Comparison of ENCODE assay signal across 10 mouse cellular contexts in the genomic region with DNA sequence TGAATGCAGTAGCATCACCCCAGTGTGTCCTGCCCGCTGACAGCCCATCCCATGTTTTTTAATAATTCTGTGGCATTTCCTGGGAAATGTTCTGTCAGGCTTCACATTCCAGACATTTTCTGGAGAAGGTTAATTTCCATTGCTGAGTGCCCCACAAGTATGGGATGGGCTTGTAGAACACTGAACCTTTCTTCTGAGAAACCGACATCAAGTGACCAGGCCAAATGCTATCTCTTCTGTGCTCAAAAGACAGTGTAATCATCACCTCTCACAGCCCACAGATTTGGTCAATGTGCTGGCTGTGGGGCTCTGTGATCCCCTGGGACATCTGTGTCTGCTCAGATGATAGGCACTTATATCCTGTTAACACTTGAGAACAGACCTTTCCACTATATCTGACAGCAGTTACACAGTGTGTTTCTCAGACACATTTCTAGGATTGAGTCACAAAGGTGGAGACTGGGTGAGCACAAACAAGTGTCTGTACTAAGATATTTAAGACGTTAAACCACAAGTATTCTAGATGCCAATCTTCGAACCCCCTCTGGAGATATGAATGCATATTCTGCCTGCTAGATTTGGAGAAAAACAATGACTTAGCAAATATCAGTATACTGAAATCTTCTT.
A peak's percentile ranks its signal among the peaks of the same experiment; 100 is the strongest.
DNase-seq lines count a peak whose midpoint lies in the region; ATAC-seq and TF ChIP-seq lines count a peak whose summit lies in the region.
"Had no signal": no experiment of that assay in that cellular context is flagged by ENCODE, and none has a peak within 500 bp of the region (broad histone marks: within the 10 kb centered on the region; RNA-seq: fewer than 3 reads in every experiment).

No protein-coding gene starts in this region.

- no peak for TF ChIP-seq CTCF in liver, embryonic 14.5 days (IDR thresholded peaks at IDR 0.05; ENCODE audit: low read depth)

- no peaks in the 10 kb centered on the region for H3K9me3 ChIP-seq in heart, embryonic 13.5 days
- no peaks in the 10 kb centered on the region for H3K9me3 ChIP-seq in liver, embryonic 14.5 days (ENCODE audit: control insufficient read depth, low read length)

- peak; percentile 98 for TF ChIP-seq EP300 in liver, embryonic 14.5 days (IDR thresholded peaks at IDR 0.05; ENCODE audit: low read depth)

- no peak overlapping the region for H3K4me3 ChIP-seq in heart, embryonic 13.5 days
- H3K4me3 ChIP-seq in liver, embryonic 14.5 days (ENCODE audit: insufficient read depth in 1 of 2, low read depth in 2 of 2, low read length in 2 of 2) = no peak overlapping the region

- 22% methylated on average over 4 of the region's 4 CpGs for WGBS in heart, embryonic 13.5 days
- WGBS in liver, embryonic 14.5 days (ENCODE audit: insufficient replicate concordance) = 23% methylated on average over 4 of the region's 4 CpGs

- no peak for DNase-seq in heart, postnatal 36 days
- peak; percentile 72 for DNase-seq in CD4-positive helper T cell, adult 2 months (ENCODE audit: low read depth, low spot score)
- peak; percentile 91 for DNase-seq in c-Kit-positive CD71-positive TER-119-negative erythroid progenitor cells, embryonic 14.5 days (ENCODE audit: low read depth)
- peak; percentile 81 to 85 (median 84) for DNase-seq in liver, embryonic 14.5 days (ENCODE audit: low read depth in 3 of 3, low spot score in 3 of 3)
- no peak for DNase-seq in left cerebral cortex, adult 8-10 months (ENCODE audit: low spot score in 2 of 2)
- DNase-seq in gastrocnemius, adult 18-20 months (ENCODE audit: low spot score) = no peak
- no peak for DNase-seq in embryo, embryonic 9.5 days (ENCODE audit: extremely low spot score)
- DNase-seq: lung, postnatal 36 days; thymus, adult 18-20 months had no signal

- H3K4me1 ChIP-seq in heart, embryonic 13.5 days = peaks cover 58% of the 10 kb centered on the region
- peaks cover 31 to 35% of the 10 kb centered on the region in 2 experiments for H3K4me1 ChIP-seq in liver, embryonic 14.5 days (replicated peaks; ENCODE audit: control insufficient read depth in 2 of 2, insufficient read depth in 2 of 2, low read length in 1 of 2)

- no peak overlapping the region for H3K9ac ChIP-seq in heart, embryonic 13.5 days
- H3K9ac ChIP-seq in liver, embryonic 14.5 days (replicated peaks) = peak overlapping the region; percentile 32; the same call in 1 of the 2 replicates

- H3K4me2 ChIP-seq in heart, embryonic 13.5 days = peak overlapping the region; percentile 43; the same call in 1 of the 2 replicates
- H3K4me2 ChIP-seq in liver, embryonic 14.5 days (ENCODE audit: low read depth) = peak overlapping the region; percentile 57

- peaks cover 17% of the 10 kb centered on the region; the same call in 1 of the 2 replicates for H3K36me3 ChIP-seq in heart, embryonic 13.5 days
- H3K36me3 ChIP-seq in liver, embryonic 14.5 days (replicated peaks; ENCODE audit: control insufficient read depth, insufficient read depth, low read depth) = peaks cover 14% of the 10 kb centered on the region

- peak overlapping the region; percentile 59 for H3K27ac ChIP-seq in heart, embryonic 13.5 days (replicated peaks)
- H3K27ac ChIP-seq in liver, embryonic 14.5 days = peak overlapping the region; percentile 70

- intact Hi-C loops in heart, postnatal 36 days (cut with DNase I) = loop anchor here (5.0 kb wide), 2 partner anchors 76 to 101 kb away; no protein-coding TSS in a partner anchor

- no peaks in the 10 kb centered on the region for H3K27me3 ChIP-seq in heart, embryonic 13.5 days (replicated peaks)
- no peaks in the 10 kb centered on the region for H3K27me3 ChIP-seq in liver, embryonic 14.5 days (ENCODE audit: control insufficient read depth, insufficient read depth, low read length)

- ATAC-seq in heart, embryonic 13.5 days (ENCODE audit: extremely low read depth, insufficient number of reproducible peaks, low FRiP score, low TSS enrichment) = peak; percentile 52; the same call in 1 of the 2 replicates
- ATAC-seq in liver, embryonic 14.5 days (ENCODE audit: insufficient read depth) = peak; percentile 93

Comparison
In these comparisons a context has a peak if more than half of its experiments do, and no peak if none do; other contexts are left out.
1. DNase-seq: peak in CD4-positive helper T cell, adult 2 months (single experiment), c-Kit-positive CD71-positive TER-119-negative erythroid progenitor cells, embryonic 14.5 days (single experiment) and liver, embryonic 14.5 days (3 of 3); none in heart, postnatal 36 days (0 of 2), left cerebral cortex, adult 8-10 months (0 of 2), gastrocnemius, adult 18-20 months (single experiment) and embryo, embryonic 9.5 days (single experiment).